Mouse (Mus musculus) midbrain, postnatal 0 days (tissue): ENCODE data around the gene Tcfl5. TPM values are rescaled to one million over a fixed set of nuclear protein-coding genes. Genes with fewer than 3 reads are reported as not detected.
A peak's percentile ranks its signal among the peaks of the same experiment; 100 is the strongest.

Experiments
- ATAC-seq: fragments of 200-750 bp; cut with Nextera tagmentation; 2 replicates; pipeline ENCODE4 v1.8.0; 2017; ENCODE audit warnings: moderate number of reproducible peaks, mild to moderate bottlenecking, moderate TSS enrichment, moderate library complexity; ENCODE audit not compliant: low FRiP score
- DNase-seq: peaks from one replicate; pipeline ENCODE4 v3.0.0-alpha.2; 2015; ENCODE audit warnings: low spot score
- H3K27ac ChIP-seq: fragments of 300-500 bp; sonication (generic); 2 replicates; pipeline ENCODE4 v1.5.1; 2014; ENCODE audit warnings: low read depth, mild to moderate bottlenecking, low read length, mixed read lengths
- H3K27me3 ChIP-seq: fragments of 300-500 bp; sonication (generic); 2 replicates; pipeline ENCODE4 v1.6.1; 2014; ENCODE audit warnings: low read length, control low read depth, mixed read lengths; ENCODE audit not compliant: insufficient read depth
- H3K36me3 ChIP-seq: fragments of 300-500 bp; sonication (generic); 2 replicates; pipeline ENCODE4 v1.6.1; 2014; ENCODE audit warnings: low read length, control low read depth, mixed read lengths; ENCODE audit not compliant: insufficient read depth
- H3K4me1 ChIP-seq: fragments of 300-500 bp; sonication (generic); 2 replicates; pipeline ENCODE4 v1.6.1; 2014; ENCODE audit warnings: mild to moderate bottlenecking, control low read depth, antibody characterized with exemption, low read length, mixed read lengths; ENCODE audit not compliant: insufficient read depth
- H3K4me2 ChIP-seq: fragments of 300-500 bp; sonication (generic); 2 replicates; pipeline ENCODE4 v1.6.1; 2014; ENCODE audit warnings: low read depth, mild to moderate bottlenecking, low read length, mixed read lengths; ENCODE audit not compliant: poor library complexity, severe bottlenecking
- H3K4me3 ChIP-seq: fragments of 300-500 bp; sonication (generic); 2 replicates; pipeline ENCODE4 v1.5.1; 2014; ENCODE audit warnings: low read depth, mild to moderate bottlenecking, low read length, moderate library complexity
- H3K9ac ChIP-seq: fragments of 300-500 bp; sonication (generic); replicated peaks from 2 replicates; pipeline ENCODE4 v1.6.1; 2014; ENCODE audit warnings: mild to moderate bottlenecking, low read length, moderate library complexity, mixed read lengths; ENCODE audit not compliant: poor library complexity, severe bottlenecking
- H3K9me3 ChIP-seq: fragments of 300-500 bp; sonication (generic); 2 replicates; pipeline ENCODE4 v1.6.1; 2016; ENCODE audit warnings: low read length, control low read depth
- CTCF ChIP-seq: IDR thresholded peaks from 2 replicates; pipeline ENCODE4 v1.5.1; 2016; ENCODE audit warnings: antibody characterized with exemption, mild to moderate bottlenecking
- WGBS: fragments of 180-500 bp; shearing (Covaris S2); extraction: QIAGEN DNeasy Blood & Tissue Kit; methylation state at CpG from one replicate; pipeline ENCODE4 v1.1.7; 2014; 5-methylcytosine and 5-hydroxymethylcytosine counted together
- polyA plus RNA-seq: library from polyadenylated mRNA; unstranded; fragments of >200 nt; fragmentation: Nextera tagmentation; extraction: Ambion mirVana; gene quantifications from 2 replicates; pipeline ENCODE4 v1.2.1, GENCODE M21; 2015
- total RNA-seq: library from RNA; depleted of rRNA; stranded (reverse); fragments of >200 nt; gene quantifications from 2 replicates; pipeline ENCODE4 v1.2.3, GENCODE M21; 2014; rRNA removed

The Tcfl5 gene
- total RNA-seq (5.9 and 7.8 TPM in 2 replicates), polyA plus RNA-seq (0.79 and 1.0 TPM in 2 replicates)

DNA sequence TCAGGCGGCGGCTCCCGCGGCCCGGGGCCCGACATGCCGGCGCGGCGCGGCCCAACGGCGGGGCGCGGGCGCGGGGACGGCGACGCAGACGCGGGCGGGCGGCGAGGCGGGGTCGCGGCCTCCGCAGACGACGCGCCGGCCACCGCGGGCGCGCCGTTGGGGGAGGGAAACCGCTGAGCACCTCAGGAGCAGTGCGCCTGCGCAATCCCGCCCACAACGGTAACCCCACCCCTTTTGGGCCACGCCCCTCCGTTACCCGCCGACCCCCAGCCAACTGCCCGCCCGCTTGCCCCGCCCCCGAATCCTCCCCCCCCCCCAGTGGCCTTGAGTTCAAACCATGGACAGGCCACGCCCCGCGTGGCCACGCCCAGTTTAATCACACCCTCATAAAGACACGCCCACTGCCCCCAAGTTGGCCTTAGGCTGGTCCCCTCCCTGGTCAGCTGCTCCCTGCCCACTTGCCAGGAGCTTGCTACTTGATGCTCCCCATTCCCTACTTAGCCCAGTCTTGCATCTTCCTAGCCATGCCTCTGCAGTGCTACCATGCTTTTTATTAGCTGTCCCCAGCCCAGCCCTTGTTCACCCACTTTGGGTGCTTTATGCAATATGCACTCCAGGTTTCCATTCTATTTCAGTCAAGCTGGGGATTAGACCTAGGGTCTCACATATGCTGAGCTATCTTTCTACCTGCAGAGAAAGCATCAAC, at the start of gene Tcfl5:
Gene Tcfl5 (minus strand): TSS at position 154 of the 706 bp plus-strand sequence.
- peak within 1 kb of the TSS; percentile 8; the same call in 1 of the 2 replicates for H3K9ac ChIP-seq
- no peak for TF ChIP-seq CTCF
- H3K4me2 ChIP-seq = peak within 1 kb of the TSS; percentile 43
- peak within 1 kb of the TSS; percentile 40 for H3K4me3 ChIP-seq
- H3K9me3 ChIP-seq = peaks cover 19% of the 10 kb centered on the region; the same call in 1 of the 2 replicates
- no peaks in the 10 kb centered on the region for H3K36me3 ChIP-seq
- no peak for ATAC-seq
- DNase-seq = no peak
- no peak within 1 kb of the TSS for H3K27ac ChIP-seq
- H3K4me1 ChIP-seq = no peaks in the 10 kb centered on the region
- H3K27me3 ChIP-seq = peaks cover 33% of the 10 kb centered on the region
- WGBS = 2% methylated on average over 34 of the region's 56 CpGs

GRCm38 (mm10) chr2:180689841-180690240, 47.3 kb upstream of the Tcfl5 start:
- DNase-seq (no peak), ATAC-seq (no peak)
- H3K9ac ChIP-seq = no peak overlapping the region
- no peaks in the 10 kb centered on the region; the same call in 1 of the 2 replicates for H3K4me1 ChIP-seq
- no peak for TF ChIP-seq CTCF
- H3K9me3 ChIP-seq = no peaks in the 10 kb centered on the region
- no peak overlapping the region for H3K4me2 ChIP-seq
- H3K4me3 ChIP-seq = no peak overlapping the region
- no peaks in the 10 kb centered on the region for H3K27me3 ChIP-seq
- H3K27ac ChIP-seq = no peak overlapping the region
- peaks cover 58% of the 10 kb centered on the region for H3K36me3 ChIP-seq
- 80% methylated on average over 5 of the region's 5 CpGs for WGBS

GRCm38 (mm10) chr2:180684031-180684430, 41.5 kb upstream of the Tcfl5 start:
- TF ChIP-seq CTCF = no peak
- H3K27ac ChIP-seq = no peak overlapping the region
- ATAC-seq (no peak), DNase-seq (no peak)
- H3K9ac ChIP-seq = no peak overlapping the region
- H3K36me3 ChIP-seq = peaks cover 77% of the 10 kb centered on the region
- no peak overlapping the region for H3K4me3 ChIP-seq
- H3K9me3 ChIP-seq = no peaks in the 10 kb centered on the region
- H3K4me1 ChIP-seq = no peaks in the 10 kb centered on the region
- 88% methylated on average over 4 of the region's 4 CpGs for WGBS
- no peak overlapping the region for H3K4me2 ChIP-seq
- no peaks in the 10 kb centered on the region for H3K27me3 ChIP-seq

- Histone ChIP-seq H3K9me3 (no peaks in the 10 kb centered on the region), H3K27me3 (no peaks in the 10 kb centered on the region), H3K27ac (no peak overlapping the region), H3K4me1 (no peaks in the 10 kb centered on the region), H3K36me3 (peaks cover 72% of the 10 kb centered on the region), H3K4me3 (no peak overlapping the region), H3K9ac (no peak overlapping the region), H3K4me2 (no peak overlapping the region)
- no peak for TF ChIP-seq CTCF
- DNase-seq (no peak), ATAC-seq (no peak)
- 90% methylated on average over 2 of the region's 2 CpGs for WGBS
Observed at GRCm38 (mm10) chr2:180683524-180683923, 41.0 kb upstream of the Tcfl5 start.

- no peak for DNase-seq
- 58% methylated on average over 2 of the region's 2 CpGs for WGBS
- peaks cover 50% of the 10 kb centered on the region for H3K36me3 ChIP-seq
Observed at GRCm38 (mm10) chr2:180681225-180681624, 38.7 kb upstream of the Tcfl5 start.

GRCm38 (mm10) chr2:180678609-180679140, 36.2 kb upstream of the Tcfl5 start:
- H3K36me3 ChIP-seq = peaks cover 34% of the 10 kb centered on the region

More at GRCm38 (mm10) chr2:180681225-180681624, 38.7 kb upstream of the Tcfl5 start:
- H3K9ac ChIP-seq = no peak overlapping the region
- H3K4me1 ChIP-seq = no peaks in the 10 kb centered on the region
- H3K9me3 ChIP-seq = no peaks in the 10 kb centered on the region
- H3K27me3 ChIP-seq = no peaks in the 10 kb centered on the region
- peak; percentile 32; the same call in 1 of the 2 replicates for ATAC-seq
- no peak for TF ChIP-seq CTCF
- H3K27ac ChIP-seq = no peak overlapping the region
- no peak overlapping the region for H3K4me2 ChIP-seq
- H3K4me3 ChIP-seq = no peak overlapping the region

More at GRCm38 (mm10) chr2:180678609-180679140, 36.2 kb upstream of the Tcfl5 start:
- TF ChIP-seq CTCF = peak; percentile 85
- 22% methylated on average over 4 of the region's 4 CpGs for WGBS
- H3K4me3 ChIP-seq = no peak overlapping the region
- ATAC-seq (peak; percentile 70), DNase-seq (peak; percentile 58)
- no peaks in the 10 kb centered on the region for H3K9me3 ChIP-seq
- H3K27me3 ChIP-seq = no peaks in the 10 kb centered on the region
- no peak overlapping the region for H3K9ac ChIP-seq
- no peaks in the 10 kb centered on the region for H3K4me1 ChIP-seq
- no peak overlapping the region for H3K27ac ChIP-seq
- H3K4me2 ChIP-seq = no peak overlapping the region
